Mouse (Mus musculus) cerebellum, adult 2 months (tissue): ENCODE data around the gene Prkcb. TPM values are rescaled to one million over a fixed set of nuclear protein-coding genes. Genes with fewer than 3 reads are reported as not detected.

Source experiments
- DNase-seq, 2 experiments: peaks; one replicate each; pipeline ENCODE4 v3.0.0; 2021
- H3K27ac ChIP-seq: fragments of 200-500 bp; 2 replicates; pipeline ENCODE4 v1.5.1; 2012; ENCODE audit warnings: low read length, control low read depth, inconsistent platforms; ENCODE audit not compliant: insufficient read depth
- H3K27me3 ChIP-seq: fragments of 200-500 bp; 2 replicates; pipeline ENCODE4 v1.6.1; 2012; ENCODE audit warnings: inconsistent platforms, mild to moderate bottlenecking, low read length, moderate library complexity; ENCODE audit not compliant: control insufficient read depth, insufficient read depth
- H3K4me1 ChIP-seq: fragments of 200-500 bp; 2 replicates; pipeline ENCODE4 v1.6.1; 2011; ENCODE audit warnings: low read length; ENCODE audit not compliant: control insufficient read depth, insufficient read depth
- H3K4me3 ChIP-seq: fragments of 200-500 bp; replicated peaks from 2 replicates; pipeline ENCODE3; 2011; ENCODE audit warnings: mild to moderate bottlenecking, low read depth, low read length, control low read depth; ENCODE audit not compliant: insufficient read depth
- CTCF ChIP-seq: fragments of 200-500 bp; IDR thresholded peaks from 2 replicates; pipeline ENCODE4 v1.5.1; 2011; ENCODE audit warnings: low read depth, mild to moderate bottlenecking, control low read depth, low read length, moderate library complexity, borderline replicate concordance; ENCODE audit not compliant: insufficient read depth
- POLR2A ChIP-seq: fragments of 200-500 bp; IDR thresholded peaks from 2 replicates; pipeline ENCODE4 v1.6.1; 2011; ENCODE audit warnings: low read length, control low read depth, borderline replicate concordance; ENCODE audit not compliant: insufficient read depth
- WGBS: fragments of 180-500 bp; shearing (Covaris S2); methylation state at CpG from one replicate; pipeline ENCODE4 v1.1.7; 2018; 5-methylcytosine and 5-hydroxymethylcytosine counted together
- polyA plus RNA-seq: library from polyadenylated mRNA; depleted of rRNA; stranded (reverse); fragments of >200 nt; gene quantifications from 2 replicates; pipeline ENCODE4 v1.2.3, GENCODE M21; 2012

The Prkcb gene
- polyA plus RNA-seq, 1 experiment: 311 TPM

DNA sequence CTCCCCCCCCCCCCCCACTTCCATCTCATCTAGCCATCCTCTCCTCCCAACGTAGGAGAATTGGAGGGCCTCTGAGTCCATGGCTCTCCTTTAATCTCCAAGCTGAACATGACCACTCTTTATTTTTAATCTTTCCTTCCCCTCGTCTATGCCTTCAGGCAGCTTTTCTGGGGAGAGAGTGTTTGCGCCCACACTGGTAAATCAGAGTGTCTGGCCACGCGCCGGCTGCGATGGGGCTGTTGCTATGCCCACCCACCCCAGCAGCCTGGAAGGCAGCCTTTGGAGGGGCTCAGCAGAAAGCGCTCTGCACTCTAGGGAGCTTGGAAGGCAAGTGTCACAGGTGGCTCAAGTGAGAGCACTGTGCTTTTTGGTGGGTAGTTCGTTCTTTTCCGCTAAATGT, 360.8 kb downstream of the Prkcb start:
- no peak overlapping the region for H3K4me3 ChIP-seq
- DNase-seq: no peak
- TF ChIP-seq POLR2A: no peak
- no peak for TF ChIP-seq CTCF
- WGBS: 48% methylated on average over 10 of the region's 10 CpGs
- no peaks in the 10 kb centered on the region for H3K27me3 ChIP-seq
- no peaks in the 10 kb centered on the region for H3K4me1 ChIP-seq
- H3K27ac ChIP-seq: no peak overlapping the region

DNA sequence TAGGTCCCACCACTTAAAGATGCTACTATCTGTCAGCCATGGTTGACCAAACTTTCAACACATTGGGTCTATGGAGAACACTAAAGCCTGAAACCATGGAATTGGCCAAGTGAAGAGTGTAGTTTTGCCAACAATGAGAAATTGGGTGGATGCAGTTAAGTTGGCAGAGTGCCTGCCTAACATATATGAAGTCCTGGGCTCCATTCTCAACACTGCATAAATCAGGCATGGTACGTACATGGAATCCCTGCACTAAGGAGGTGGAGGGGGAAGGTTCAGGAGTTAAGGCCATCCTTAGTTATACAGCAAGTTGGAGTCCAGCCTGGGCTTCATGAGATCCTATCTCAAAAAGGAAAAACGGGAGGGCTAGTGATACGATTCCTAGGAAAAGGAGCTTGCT, 364.0 kb downstream of the Prkcb start:
- WGBS: 78% methylated on average over 3 of the region's 3 CpGs
- Histone ChIP-seq H3K4me1 (no peaks in the 10 kb centered on the region), H3K27ac (no peak overlapping the region), H3K27me3 (no peaks in the 10 kb centered on the region), H3K4me3 (no peak overlapping the region)
- TF ChIP-seq CTCF: no peak
- no peak for TF ChIP-seq POLR2A
- no peak for DNase-seq

DNA sequence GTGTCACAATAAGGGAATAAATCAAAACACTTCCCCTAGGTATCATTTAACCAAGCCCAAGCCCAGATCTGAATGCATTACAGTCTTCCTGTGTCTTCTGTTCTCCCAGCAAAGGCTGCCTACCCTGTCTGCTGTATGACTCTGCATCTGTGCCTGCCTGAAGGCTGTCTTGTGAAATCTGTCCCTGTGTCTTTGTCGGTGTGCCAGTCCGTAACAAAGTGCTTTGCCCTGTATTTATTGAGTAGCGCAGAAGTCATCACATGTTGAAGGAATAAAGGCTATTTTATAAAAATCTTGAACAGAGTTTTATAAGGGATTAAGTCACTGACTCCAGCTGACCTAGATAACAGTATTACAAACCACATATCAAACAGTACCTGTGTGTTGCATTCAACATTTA, 368.1 kb downstream of the Prkcb start:
- no peaks in the 10 kb centered on the region for H3K4me1 ChIP-seq
- TF ChIP-seq POLR2A (no peak), CTCF (no peak)
- no peak for DNase-seq
- H3K27me3 ChIP-seq: no peaks in the 10 kb centered on the region
- H3K4me3 ChIP-seq: no peak overlapping the region
- 89% methylated on average over 3 of the region's 3 CpGs for WGBS
- H3K27ac ChIP-seq: no peak overlapping the region

DNA sequence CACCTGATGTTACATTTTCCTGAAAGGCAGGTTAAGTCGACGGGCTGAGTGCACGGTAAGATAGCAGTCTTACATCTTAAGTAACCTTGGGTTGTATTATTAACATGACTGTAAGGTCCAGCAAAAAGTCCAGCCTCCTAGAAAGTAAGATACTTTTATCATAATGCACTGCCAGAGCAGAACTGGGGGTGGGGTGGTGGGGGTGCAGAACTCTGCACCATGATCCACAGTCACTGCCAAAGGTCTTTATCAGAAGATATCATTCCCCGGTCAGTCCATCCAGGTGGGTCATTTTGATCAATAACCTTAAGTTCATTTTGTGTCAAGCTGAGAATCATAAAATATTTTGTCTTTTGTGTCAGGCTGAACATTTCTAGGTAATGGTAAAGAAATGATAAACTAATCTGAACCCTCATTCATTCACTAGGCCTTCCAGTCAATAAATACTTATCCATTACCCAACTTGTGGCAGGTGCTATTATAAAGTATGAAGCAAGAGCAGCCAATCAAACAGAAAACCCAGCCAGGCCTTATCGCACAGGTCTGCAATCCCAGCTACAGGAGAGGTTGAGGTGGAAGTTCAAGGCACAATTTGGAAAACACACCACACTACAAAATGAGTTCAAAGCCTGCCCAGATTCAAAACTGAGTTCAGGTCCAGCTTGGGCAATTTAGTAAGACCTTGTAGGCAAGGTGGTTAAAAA, 369.0 kb downstream of the Prkcb start:
- H3K27ac ChIP-seq: no peak overlapping the region
- no peaks in the 10 kb centered on the region for H3K4me1 ChIP-seq
- no peak for DNase-seq
- H3K4me3 ChIP-seq: no peak overlapping the region
- 96% methylated on average over 5 of the region's 5 CpGs for WGBS
- no peaks in the 10 kb centered on the region for H3K27me3 ChIP-seq
- TF ChIP-seq CTCF (no peak), POLR2A (no peak)

DNA sequence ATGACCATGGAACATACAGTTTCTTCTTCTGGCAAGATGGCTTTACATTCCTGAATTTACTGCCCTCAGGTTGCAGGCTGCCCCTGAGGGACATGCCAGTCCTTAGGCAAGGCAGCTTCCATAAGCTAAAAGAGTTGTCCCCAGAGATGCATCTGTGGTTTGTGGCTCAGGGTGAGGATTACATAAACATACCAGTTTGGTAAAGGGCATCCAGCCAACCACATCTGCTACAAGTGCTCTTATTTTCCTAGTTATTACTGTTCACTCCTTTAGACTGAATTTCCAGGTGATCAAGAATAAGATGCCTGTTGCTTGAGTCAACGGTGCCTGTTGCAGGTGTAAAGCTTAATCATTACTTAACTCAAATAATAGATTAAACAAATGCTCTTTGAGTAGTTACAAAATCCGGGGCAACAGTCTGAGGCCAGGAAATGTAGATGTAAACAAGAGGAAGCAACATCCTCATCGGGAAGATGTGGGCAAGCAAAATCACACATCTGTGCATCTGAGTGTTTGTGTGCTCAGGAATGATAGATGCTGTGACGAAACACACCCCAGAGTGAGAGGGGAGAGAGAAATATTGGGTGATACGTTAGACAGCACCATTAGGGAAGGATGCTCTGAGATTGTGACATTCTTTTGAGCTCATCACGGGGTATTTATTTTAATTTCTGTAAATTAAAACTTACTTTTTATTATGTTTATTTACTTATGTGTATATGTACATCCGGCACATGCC, 376.9 kb downstream of the Prkcb start:
- DNase-seq: no peak
- H3K4me1 ChIP-seq: no peaks in the 10 kb centered on the region
- no peaks in the 10 kb centered on the region for H3K27me3 ChIP-seq
- no peak for TF ChIP-seq POLR2A
- TF ChIP-seq CTCF: no peak
- WGBS: 79% methylated on average over 7 of the region's 7 CpGs
- no peak overlapping the region for H3K4me3 ChIP-seq
- H3K27ac ChIP-seq: no peak overlapping the region

DNA sequence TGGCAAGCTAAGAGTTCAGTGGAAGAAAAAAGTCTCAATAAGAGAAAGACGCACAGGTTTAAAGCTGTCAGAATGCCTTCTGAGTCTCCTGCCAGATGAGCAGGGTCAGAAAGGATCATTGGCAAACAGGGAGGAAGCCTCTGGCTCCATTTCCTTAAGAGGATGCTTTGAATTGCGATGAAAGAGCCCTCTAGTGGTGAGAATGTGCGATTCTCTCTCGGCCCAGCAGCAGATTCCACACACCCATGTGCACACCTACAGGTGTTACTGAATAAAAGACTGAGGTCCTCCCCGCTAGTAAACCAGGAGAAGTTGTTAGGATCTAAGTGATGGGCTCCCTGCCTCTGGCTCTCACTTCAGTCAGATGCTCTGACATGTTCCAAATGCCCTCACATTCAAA, 379.4 kb downstream of the Prkcb start:
- WGBS: 17% methylated on average over 5 of the region's 5 CpGs
- peak; percentile 35 to 37 for DNase-seq
- Histone ChIP-seq H3K27me3 (no peaks in the 10 kb centered on the region; the same call in 1 of the 2 replicates), H3K27ac (no peak overlapping the region), H3K4me1 (peaks cover 4% of the 10 kb centered on the region), H3K4me3 (no peak overlapping the region)
- TF ChIP-seq POLR2A (no peak), CTCF (peak; percentile 55; the same call in 1 of the 2 replicates)

DNA sequence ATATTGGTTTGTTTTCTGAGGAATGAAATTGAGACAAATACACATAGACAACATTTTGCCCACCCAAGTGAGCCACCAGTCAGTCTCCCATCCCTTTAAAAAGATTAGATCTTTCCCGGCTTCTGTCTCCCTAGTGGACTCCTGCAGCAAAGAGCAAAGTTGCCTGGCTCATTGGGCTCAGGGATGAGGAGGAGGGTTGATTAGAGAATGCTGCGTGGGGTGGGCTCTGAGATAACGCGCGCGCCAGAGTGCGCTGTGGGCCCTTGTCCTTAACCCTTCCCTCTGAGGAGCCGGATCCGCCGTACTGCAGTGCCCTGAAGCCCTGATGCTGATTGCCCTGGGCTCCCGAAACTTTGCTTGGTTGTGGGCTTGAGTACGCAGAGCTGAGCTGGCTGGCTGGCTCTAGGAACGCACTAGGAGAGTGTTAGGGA, 381.9 kb downstream of the Prkcb start, which contains the start of gene Cacng3:
Gene Cacng3 (plus strand): TSS at position 51 of the 431 bp plus-strand sequence.
- no peak for DNase-seq
- TF ChIP-seq CTCF (no peak), POLR2A (no peak)
- Histone ChIP-seq H3K4me3 (peak within 1 kb of the TSS; percentile 48), H3K27ac (no peak within 1 kb of the TSS), H3K27me3 (no peaks in the 10 kb centered on the region; the same call in 1 of the 2 replicates), H3K4me1 (peaks cover 4% of the 10 kb centered on the region)
- 7% methylated on average over 13 of the region's 13 CpGs for WGBS

DNA sequence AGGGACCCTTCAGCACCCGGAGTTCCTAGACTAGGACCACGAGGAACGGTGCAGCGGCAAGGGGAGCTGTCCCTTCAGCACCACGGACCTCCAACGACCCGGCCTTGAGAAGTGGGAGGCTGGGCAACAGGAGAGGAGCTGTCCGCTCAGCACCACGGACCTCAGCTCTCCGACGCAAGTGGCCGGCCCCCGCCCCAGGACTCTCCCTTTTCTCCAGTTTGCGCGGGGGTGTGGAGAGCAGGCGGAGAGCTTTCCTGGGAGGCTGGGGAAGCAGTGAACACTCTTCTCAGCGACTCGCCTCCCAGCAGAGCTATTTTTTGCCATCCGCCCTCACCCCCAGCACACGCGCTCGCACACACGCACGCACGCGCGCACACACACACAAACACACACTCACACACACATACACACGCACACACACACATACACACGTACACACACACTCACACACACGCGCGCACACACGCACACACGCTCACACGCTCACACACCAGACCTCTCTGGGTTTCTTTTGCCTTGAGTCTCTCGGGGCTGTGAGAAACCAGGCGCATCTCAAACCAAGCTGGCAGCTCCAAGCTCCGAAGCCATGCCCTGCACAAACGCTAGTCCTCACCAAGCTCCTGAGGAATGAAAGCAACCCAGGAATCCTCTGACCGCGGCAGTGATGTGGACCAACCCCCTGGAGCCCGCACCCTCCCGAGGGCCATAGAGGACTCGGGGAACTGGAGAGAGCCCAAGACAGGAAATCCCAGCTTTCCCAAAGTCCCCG, 382.5 kb downstream of the Prkcb start:
- H3K27ac ChIP-seq: no peak overlapping the region
- no peaks in the 10 kb centered on the region; the same call in 1 of the 2 replicates for H3K27me3 ChIP-seq
- WGBS: 5% methylated on average over 45 of the region's 45 CpGs
- H3K4me3 ChIP-seq: peak overlapping the region; percentile 48
- peak; percentile 21 to 42 for DNase-seq
- peaks cover 4% of the 10 kb centered on the region for H3K4me1 ChIP-seq
- no peak for TF ChIP-seq POLR2A
- no peak for TF ChIP-seq CTCF
